Mouse (Mus musculus) adrenal gland, postnatal 14 days (tissue): ENCODE measurements around the gene Tbc1d25. TPM values are rescaled to one million over a fixed set of nuclear protein-coding genes. Genes with fewer than 3 reads are reported as not detected.

Experiments used
- DNase-seq: peaks from one replicate; pipeline ENCODE4 v3.0.0; 2021; ENCODE audit warnings: mixed read lengths
- total RNA-seq: library from RNA; stranded (reverse); gene quantifications from 2 replicates; pipeline ENCODE4 v1.2.3, GENCODE M21; 2021

Gene Tbc1d25
- total RNA-seq, 1 experiment from 2014 or later = 8.0 TPM

- no peak for DNase-seq
Measured at GRCm38 (mm10) chrX:8179646-8180045, 3.7 kb upstream of the Tbc1d25 start.

GRCm38 (mm10) chrX:8178871-8179270, 2.9 kb upstream of the Tbc1d25 start:
- no peak for DNase-seq

DNA sequence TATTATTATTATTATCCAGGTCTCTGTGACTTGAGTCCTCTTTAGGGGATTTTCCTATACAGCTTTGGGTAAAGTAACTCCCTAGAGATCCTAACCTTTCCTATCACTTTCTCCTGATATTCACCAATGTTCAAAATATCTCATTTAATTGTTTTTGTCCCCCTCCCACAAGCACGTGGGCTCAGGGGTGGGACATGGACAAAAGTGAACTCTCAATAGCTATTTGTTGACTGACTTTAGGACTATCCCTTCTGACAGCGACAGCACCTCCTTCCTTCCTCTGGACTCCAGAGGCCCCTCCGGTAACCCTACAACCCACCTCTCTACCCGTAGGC, 845 bp downstream of the Tbc1d25 start:
- DNase-seq = no peak

DNA sequence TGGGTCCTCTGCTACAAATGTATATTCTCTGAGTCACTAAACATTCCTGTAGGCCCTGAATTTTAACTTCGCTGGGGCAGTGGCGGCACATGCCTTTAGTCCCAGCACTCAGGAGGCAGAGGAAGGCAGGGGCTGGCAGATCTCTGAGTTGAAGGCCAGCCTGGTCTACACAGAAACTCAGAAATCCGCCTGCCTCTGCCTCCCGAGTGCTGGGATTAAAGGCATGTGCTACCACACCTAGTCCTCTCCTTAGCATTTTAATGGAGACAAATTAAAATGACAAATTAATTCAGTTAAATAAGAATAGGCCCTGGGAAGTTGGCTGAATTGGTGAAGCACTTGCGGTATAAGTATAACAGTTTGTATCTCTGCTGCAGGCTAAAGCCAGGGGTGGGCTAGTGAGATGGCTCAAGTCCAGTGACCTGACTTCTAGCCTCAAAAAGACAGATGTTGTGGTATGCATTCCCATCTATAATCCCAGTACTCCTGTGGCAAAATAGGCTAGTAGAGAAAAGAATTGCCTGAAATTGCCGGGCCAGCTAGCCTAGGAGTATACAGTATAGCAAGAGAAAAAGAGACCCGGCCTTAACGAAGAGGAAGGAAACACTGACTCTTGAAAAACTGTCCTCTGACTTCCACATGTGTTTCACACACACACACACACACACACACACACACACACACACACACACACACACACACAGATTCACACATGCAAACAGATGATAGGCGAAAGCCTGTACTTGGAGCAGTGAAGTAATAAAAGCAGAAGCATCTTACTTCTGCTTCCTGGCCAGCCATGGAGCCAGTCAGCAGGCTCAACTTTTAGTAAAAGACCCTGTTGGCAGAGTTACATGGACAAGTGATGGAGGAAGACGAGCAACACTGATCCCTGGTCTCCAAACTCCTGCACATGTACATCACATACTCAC, 8.0 kb downstream of the Tbc1d25 start:
- DNase-seq = no peak

- no peak for DNase-seq
Measured at GRCm38 (mm10) chrX:8164471-8164870, 11.5 kb downstream of the Tbc1d25 start.

DNA sequence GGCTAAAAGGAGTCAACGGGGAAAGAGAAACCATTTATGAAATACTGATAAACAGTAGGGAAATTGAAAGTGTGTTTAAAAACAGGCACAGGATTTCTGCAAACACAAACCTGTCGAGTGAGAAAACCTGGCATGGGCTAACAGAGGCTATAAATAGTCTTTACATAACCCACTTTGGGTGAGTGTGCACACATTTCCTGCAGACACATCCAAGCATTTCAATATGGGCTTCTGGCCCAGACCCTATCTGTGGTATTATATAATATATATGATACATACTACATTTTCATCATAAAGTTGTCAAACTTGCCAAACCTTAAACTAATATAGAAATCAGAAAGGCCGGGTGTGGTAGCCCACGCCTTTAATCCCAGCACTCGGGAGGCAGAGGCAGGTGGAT, 12.9 kb downstream of the Tbc1d25 start:
- no peak for DNase-seq

- DNase-seq = peak; percentile 92
Measured at GRCm38 (mm10) chrX:8145153-8145991, 30.6 kb downstream of the Tbc1d25 start, which contains the start of gene Rbm3. Rbm3 (minus strand) TSS chrX:8145880.

GRCm38 (mm10) chrX:8143750-8144149, 32.2 kb downstream of the Tbc1d25 start:
- no peak for DNase-seq

DNA sequence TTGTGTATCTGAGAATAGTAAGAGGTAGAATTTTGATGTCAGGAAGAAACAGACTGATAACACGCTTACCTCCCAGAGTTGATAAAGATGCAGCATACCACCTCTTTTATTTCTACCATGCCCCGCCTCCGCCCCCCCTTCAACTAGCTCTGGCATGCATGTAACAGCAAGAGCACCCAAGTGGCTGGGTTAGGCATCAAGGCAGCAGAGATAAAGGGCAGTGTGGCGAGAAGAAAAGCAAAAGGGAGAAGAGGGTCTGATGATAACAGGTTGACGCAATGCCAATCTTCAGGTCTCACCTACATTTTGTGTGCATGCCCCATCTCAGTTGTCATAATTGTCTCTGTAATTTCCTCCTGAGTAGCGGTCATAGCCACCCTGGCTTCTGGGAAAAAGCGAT, 33.0 kb downstream of the Tbc1d25 start:
- DNase-seq = no peak

- no peak for DNase-seq
Measured at GRCm38 (mm10) chrX:8141058-8141457, 34.9 kb downstream of the Tbc1d25 start.

DNA sequence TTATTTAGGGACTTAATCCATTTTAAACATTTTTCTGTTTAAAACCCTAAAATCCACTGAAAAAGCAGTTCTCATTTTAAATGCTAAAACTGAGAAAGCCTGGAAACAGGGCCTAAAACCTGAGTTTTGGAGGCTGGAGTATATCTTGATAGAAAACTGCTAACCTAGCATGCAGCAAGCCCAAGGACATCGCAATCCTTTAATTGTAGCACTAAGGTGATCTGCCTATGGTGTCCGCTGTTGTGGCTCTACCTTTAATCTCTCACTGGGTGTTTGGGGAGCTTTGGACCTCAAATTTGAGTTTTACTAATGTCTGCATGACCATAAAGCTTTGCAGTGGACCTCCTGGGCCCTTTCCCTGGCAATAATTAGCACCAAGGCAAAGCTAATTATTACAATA, 35.5 kb downstream of the Tbc1d25 start:
- DNase-seq = no peak

- no peak for DNase-seq
Measured at GRCm38 (mm10) chrX:8139480-8139879, 36.5 kb downstream of the Tbc1d25 start.

- no peak for DNase-seq
Measured at GRCm38 (mm10) chrX:8135886-8136285, 40.1 kb downstream of the Tbc1d25 start.

GRCm38 (mm10) chrX:8132017-8132976, 43.7 kb downstream of the Tbc1d25 start, which contains the start of gene Wdr13:
Wdr13 (minus strand) TSS chrX:8132892.
- peak; percentile 92 for DNase-seq

DNA sequence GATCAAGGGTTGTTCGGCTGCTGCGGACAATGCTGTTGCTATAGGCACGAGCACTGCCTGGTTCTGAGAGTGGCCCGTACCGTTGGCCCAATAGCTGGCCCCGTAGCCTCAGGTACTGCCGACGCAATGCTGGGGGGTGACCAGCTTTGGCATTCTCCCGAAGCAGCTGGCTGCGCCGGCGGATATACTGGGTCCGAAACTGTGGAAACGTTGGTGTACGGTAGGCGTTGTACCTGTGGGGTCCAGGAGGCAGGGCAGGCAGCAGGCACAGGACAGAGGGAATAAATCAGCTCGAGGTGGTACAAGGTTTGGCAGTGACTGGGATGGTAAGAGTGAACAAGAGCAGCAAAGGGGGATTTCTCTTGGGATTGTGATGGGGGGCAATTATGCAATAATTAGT, 44.6 kb downstream of the Tbc1d25 start:
- DNase-seq = no peak

- DNase-seq = no peak
Measured at GRCm38 (mm10) chrX:8125235-8125634, 50.7 kb downstream of the Tbc1d25 start.

- no peak for DNase-seq
Measured at GRCm38 (mm10) chrX:8123821-8124470, 52.0 kb downstream of the Tbc1d25 start.

DNA sequence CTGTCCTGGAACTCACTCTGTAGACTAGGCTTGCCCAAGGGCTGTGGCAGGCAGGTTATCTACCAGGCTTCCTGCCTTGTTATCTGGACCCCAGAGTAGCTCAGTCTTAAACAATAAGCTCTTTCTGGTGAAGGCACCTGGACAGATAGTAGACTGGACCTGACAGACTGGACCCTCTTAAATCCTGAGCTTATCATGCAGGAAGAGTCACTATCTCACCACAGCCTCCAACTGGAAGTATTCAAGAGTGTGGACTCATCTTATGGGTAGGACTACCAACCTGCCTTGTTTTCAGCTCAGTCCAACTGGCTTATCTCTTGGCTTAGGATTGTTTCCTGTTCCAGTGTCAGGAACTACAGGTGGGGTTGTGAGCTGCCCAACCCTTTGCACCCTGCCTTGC, 58.7 kb downstream of the Tbc1d25 start:
- no peak for DNase-seq

DNA sequence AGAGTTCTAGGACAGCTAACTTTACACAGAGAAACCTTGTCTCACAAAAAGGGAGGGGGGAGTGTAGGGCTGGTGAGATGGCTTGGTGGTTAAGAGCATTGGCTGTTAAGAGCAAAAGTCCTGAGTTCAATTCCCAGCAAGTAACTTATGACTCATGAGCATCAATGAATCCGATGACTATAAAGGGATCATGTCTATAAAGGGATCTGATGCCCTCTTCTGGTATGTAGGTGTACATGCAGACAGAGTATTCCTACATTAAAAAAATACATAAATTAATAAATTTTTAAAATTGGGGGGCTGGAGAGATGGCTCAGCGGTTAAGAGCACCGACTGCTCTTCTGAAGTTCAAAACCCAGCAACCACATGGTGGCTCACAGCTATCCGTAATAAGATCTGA, 60.7 kb downstream of the Tbc1d25 start:
- no peak for DNase-seq

- DNase-seq = no peak
Measured at GRCm38 (mm10) chrX:8105019-8105418, 71.0 kb downstream of the Tbc1d25 start.
